Mouse (Mus musculus): ENCODE measurements at regions not wholly inside any gene's neighbourhood (a gene's known extent, or its start where the extent isn't known, plus 50 kb on each side); places are given as distances from the start of the nearest gene placed in this dataset.

DNA sequence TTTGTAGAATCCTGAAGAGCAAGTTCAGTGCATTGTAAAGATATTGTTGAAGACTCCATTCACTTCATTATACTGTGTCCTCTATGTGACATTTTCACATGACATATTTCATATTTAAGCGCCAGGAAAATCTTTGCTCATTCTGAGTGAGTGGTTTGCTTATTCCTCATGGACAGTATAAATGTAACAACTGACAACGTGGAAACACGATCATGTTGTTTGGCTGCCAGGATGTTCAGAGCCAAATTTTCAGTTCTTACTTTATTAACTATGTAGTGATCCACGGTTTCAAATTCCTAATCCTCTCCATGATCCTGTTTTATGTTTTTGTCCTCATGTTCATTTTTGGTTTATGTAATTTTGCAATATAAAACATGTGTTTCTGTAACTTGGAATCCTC lies 93.0 kb upstream of the Tex13c2 start:
- ATAC-seq (ENCODE audit: insufficient read depth, low read depth): no peak

DNA sequence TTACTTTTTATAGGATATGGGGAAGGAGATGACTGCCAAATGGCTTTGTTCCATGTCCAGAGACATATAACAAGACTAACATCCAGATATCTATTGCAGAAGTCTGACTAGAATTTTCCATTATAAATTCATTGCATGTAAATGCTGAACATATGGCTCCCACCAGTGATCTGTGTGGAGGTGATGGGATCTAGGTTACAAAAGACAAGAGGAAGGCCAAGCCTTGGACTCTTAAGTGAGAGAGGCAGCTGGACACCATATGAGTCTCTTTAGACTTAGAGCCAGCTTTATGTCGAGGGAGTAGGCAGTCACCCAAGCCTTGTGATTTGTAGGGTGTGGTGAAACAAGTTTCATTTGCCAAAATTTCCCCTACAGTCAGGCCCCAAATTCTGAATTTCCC lies 90.7 kb upstream of the Tex13c2 start:
- no peak for ATAC-seq (ENCODE audit: insufficient read depth, low read depth)
- no peaks in the 10 kb centered on the region for H3K4me1 ChIP-seq (ENCODE audit: control insufficient read depth, insufficient read depth)
- no peak overlapping the region for H3K27ac ChIP-seq (ENCODE audit: low read depth)
- WGBS: 48% methylated on average over 1 of the region's 1 CpGs
- no peak overlapping the region for H3K9ac ChIP-seq (replicated peaks; ENCODE audit: low read depth, low read length)
- no peaks in the 10 kb centered on the region for H3K27me3 ChIP-seq (ENCODE audit: control insufficient read depth, insufficient read depth, low read length)
- no peaks in the 10 kb centered on the region for H3K36me3 ChIP-seq (replicated peaks; ENCODE audit: control insufficient read depth, insufficient read depth, low read length)
- no peak overlapping the region for H3K4me2 ChIP-seq (ENCODE audit: low read depth, low read length)
- TF ChIP-seq EP300 (IDR thresholded peaks at IDR 0.05; ENCODE audit: low read depth) (no peak), CTCF (IDR thresholded peaks at IDR 0.05; ENCODE audit: low read depth) (no peak)
- no peak overlapping the region for H3K4me3 ChIP-seq (ENCODE audit: low read depth, low read length)
- no peak for DNase-seq (ENCODE audit: low spot score)
- H3K9me3 ChIP-seq (replicated peaks; ENCODE audit: control insufficient read depth, low read length): no peaks in the 10 kb centered on the region

More for the DNA sequence above, 93.0 kb upstream of the Tex13c2 start:
- H3K4me2 ChIP-seq (ENCODE audit: low read depth, low read length): no peak overlapping the region
- H3K27me3 ChIP-seq (ENCODE audit: control insufficient read depth, insufficient read depth, low read length): no peaks in the 10 kb centered on the region
- H3K9me3 ChIP-seq (replicated peaks; ENCODE audit: control insufficient read depth, low read length): no peaks in the 10 kb centered on the region
- no peaks in the 10 kb centered on the region for H3K36me3 ChIP-seq (replicated peaks; ENCODE audit: control insufficient read depth, insufficient read depth, low read length)
- no peak for TF ChIP-seq EP300 (IDR thresholded peaks at IDR 0.05; ENCODE audit: low read depth)
- H3K4me1 ChIP-seq (ENCODE audit: control insufficient read depth, insufficient read depth): no peaks in the 10 kb centered on the region
- DNase-seq (ENCODE audit: low spot score): no peak
- H3K4me3 ChIP-seq (ENCODE audit: low read depth, low read length): no peak overlapping the region
- no peak overlapping the region for H3K9ac ChIP-seq (replicated peaks; ENCODE audit: low read depth, low read length)
- H3K27ac ChIP-seq (ENCODE audit: low read depth): no peak overlapping the region
- WGBS: 59% methylated on average over 4 of the region's 4 CpGs

DNA sequence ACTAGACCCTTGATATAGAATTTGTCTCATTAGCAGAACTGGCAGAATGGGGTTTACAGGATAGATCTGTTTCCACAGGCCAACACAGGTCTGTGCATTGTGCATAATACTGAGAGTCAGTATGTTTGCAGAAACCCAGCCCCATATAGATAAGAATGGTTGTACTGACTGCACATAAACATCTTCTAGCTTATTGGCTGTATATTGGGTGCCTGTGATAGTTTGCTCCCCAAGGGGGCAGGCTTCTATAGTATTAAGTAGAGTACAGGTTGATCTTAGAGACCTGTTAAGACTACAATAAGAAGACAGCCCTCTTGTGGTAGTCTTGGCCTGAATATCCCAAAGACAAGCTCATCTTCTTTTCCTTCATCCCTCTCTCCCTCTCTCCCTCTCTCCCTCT lies 90.1 kb upstream of the Tex13c2 start:
- Histone ChIP-seq H3K9ac (replicated peaks; ENCODE audit: low read depth, low read length) (no peak overlapping the region), H3K4me2 (ENCODE audit: low read depth, low read length) (no peak overlapping the region), H3K9me3 (replicated peaks; ENCODE audit: control insufficient read depth, low read length) (no peaks in the 10 kb centered on the region), H3K27me3 (ENCODE audit: control insufficient read depth, insufficient read depth, low read length) (no peaks in the 10 kb centered on the region), H3K27ac (ENCODE audit: low read depth) (no peak overlapping the region), H3K4me3 (ENCODE audit: low read depth, low read length) (no peak overlapping the region), H3K4me1 (ENCODE audit: control insufficient read depth, insufficient read depth) (no peaks in the 10 kb centered on the region), H3K36me3 (replicated peaks; ENCODE audit: control insufficient read depth, insufficient read depth, low read length) (no peaks in the 10 kb centered on the region)
- ATAC-seq (ENCODE audit: insufficient read depth, low read depth) (no peak), DNase-seq (ENCODE audit: low spot score) (no peak)
- TF ChIP-seq CTCF (IDR thresholded peaks at IDR 0.05; ENCODE audit: low read depth): 0 out of 2 replicates have a peak, but pooled peaks have one; percentile 1
- no peak for TF ChIP-seq EP300 (IDR thresholded peaks at IDR 0.05; ENCODE audit: low read depth)

DNA sequence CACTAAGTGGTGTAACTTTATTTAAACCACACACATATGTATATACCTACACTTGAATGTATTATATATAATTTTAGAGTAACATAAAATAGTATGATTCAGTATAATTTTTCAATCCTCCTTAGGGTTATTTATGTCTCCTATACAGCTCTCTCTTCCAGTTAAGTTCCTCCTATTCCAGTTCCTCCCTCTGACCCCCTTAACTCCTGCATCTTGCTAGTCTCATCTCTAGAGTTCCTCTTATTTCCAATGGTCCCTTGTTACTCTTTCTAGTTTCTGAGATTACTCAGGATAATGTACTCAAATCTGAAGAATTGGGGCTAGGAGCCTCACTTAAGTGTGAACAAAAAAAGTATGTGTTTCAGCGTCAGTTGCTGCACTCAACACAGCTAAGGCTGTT lies 88.4 kb upstream of the Tex13c2 start:
- WGBS: 81% methylated on average over 1 of the region's 1 CpGs
- Histone ChIP-seq H3K27ac (ENCODE audit: low read depth) (no peak overlapping the region), H3K4me2 (ENCODE audit: low read depth, low read length) (no peak overlapping the region), H3K27me3 (ENCODE audit: control insufficient read depth, insufficient read depth, low read length) (no peaks in the 10 kb centered on the region), H3K36me3 (replicated peaks; ENCODE audit: control insufficient read depth, insufficient read depth, low read length) (no peaks in the 10 kb centered on the region), H3K9me3 (replicated peaks; ENCODE audit: control insufficient read depth, low read length) (no peaks in the 10 kb centered on the region), H3K4me3 (ENCODE audit: low read depth, low read length) (no peak overlapping the region), H3K4me1 (ENCODE audit: control insufficient read depth, insufficient read depth) (no peaks in the 10 kb centered on the region), H3K9ac (replicated peaks; ENCODE audit: low read depth, low read length) (no peak overlapping the region)
- DNase-seq (ENCODE audit: low spot score) (no peak), ATAC-seq (ENCODE audit: insufficient read depth, low read depth) (no peak)
- TF ChIP-seq EP300 (IDR thresholded peaks at IDR 0.05; ENCODE audit: low read depth) (no peak), CTCF (IDR thresholded peaks at IDR 0.05; ENCODE audit: low read depth) (no peak)

DNA sequence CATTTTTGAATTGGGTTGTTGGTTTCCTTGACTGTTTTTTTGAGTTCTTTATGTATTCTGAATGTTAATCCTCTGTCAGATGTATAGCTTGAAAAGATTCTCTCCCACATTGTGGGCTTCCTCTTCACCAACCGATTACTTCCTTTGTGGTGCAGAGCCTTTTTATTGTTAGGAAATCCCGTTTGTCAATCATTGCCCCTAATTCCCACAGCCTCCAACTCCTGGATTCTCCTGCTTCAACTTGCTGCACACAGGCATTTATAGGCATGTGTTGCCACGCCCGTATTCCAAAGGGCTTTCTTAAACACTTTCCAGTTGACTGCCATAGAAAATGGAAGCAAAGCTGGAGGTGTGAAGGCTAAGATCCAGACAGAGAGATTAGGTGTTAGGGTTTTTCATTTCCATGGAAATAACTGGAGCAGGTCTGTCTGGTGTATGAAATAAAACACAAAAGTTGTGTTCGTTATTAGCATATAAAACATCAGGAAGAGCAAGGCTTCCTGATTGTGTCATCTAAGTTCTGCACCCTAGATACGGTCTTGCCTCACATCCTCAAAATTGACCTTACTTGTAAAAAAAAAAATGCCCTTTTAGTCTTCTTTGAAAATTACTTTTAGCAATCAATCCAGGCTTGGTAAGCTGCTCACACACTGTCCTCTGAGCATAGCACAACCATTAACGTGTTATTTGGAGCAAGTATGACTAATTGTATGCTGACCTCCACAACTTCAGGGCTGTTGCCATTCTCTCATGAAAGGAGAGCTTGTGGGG lies 87.7 kb upstream of the Tex13c2 start:
- ATAC-seq (ENCODE audit: insufficient read depth, low read depth) (no peak), DNase-seq (ENCODE audit: low spot score) (no peak)
- no peak overlapping the region for H3K9ac ChIP-seq (replicated peaks; ENCODE audit: low read depth, low read length)
- no peaks in the 10 kb centered on the region for H3K27me3 ChIP-seq (ENCODE audit: control insufficient read depth, insufficient read depth, low read length)
- H3K4me2 ChIP-seq (ENCODE audit: low read depth, low read length): no peak overlapping the region
- WGBS: 63% methylated on average over 7 of the region's 7 CpGs
- H3K4me3 ChIP-seq (ENCODE audit: low read depth, low read length): no peak overlapping the region
- TF ChIP-seq CTCF (IDR thresholded peaks at IDR 0.05; ENCODE audit: low read depth): no peak
- no peak for TF ChIP-seq EP300 (IDR thresholded peaks at IDR 0.05; ENCODE audit: low read depth)
- no peaks in the 10 kb centered on the region for H3K9me3 ChIP-seq (replicated peaks; ENCODE audit: control insufficient read depth, low read length)
- no peaks in the 10 kb centered on the region for H3K4me1 ChIP-seq (ENCODE audit: control insufficient read depth, insufficient read depth)
- no peaks in the 10 kb centered on the region for H3K36me3 ChIP-seq (replicated peaks; ENCODE audit: control insufficient read depth, insufficient read depth, low read length)
- no peak overlapping the region for H3K27ac ChIP-seq (ENCODE audit: low read depth)

DNA sequence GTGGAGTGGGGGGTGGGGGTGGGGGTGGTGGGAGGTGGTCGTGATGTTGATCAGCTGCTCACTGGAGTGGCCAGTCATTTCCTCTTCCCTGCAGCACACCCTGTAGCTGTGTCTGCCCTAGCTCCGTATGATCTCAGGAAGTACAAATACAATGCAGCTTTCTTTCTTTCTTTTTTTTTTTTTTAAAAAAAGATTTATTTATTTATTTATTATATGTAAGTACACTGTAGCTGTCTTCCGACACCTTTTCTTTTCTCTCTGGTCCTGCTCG lies 87.2 kb upstream of the Tex13c2 start:
- Histone ChIP-seq H3K27me3 (ENCODE audit: control insufficient read depth, insufficient read depth, low read length) (no peaks in the 10 kb centered on the region), H3K4me3 (ENCODE audit: low read depth, low read length) (no peak overlapping the region), H3K9me3 (replicated peaks; ENCODE audit: control insufficient read depth, low read length) (no peaks in the 10 kb centered on the region), H3K4me2 (ENCODE audit: low read depth, low read length) (no peak overlapping the region), H3K4me1 (ENCODE audit: control insufficient read depth, insufficient read depth) (no peaks in the 10 kb centered on the region), H3K9ac (replicated peaks; ENCODE audit: low read depth, low read length) (no peak overlapping the region), H3K36me3 (replicated peaks; ENCODE audit: control insufficient read depth, insufficient read depth, low read length) (no peaks in the 10 kb centered on the region), H3K27ac (ENCODE audit: low read depth) (no peak overlapping the region)
- DNase-seq (ENCODE audit: low spot score) (no peak), ATAC-seq (ENCODE audit: insufficient read depth, low read depth) (no peak)
- TF ChIP-seq EP300 (IDR thresholded peaks at IDR 0.05; ENCODE audit: low read depth) (no peak), CTCF (IDR thresholded peaks at IDR 0.05; ENCODE audit: low read depth) (no peak)
- WGBS: 62% methylated on average over 4 of the region's 4 CpGs
